Comparison of ENCODE assay signal across 21 mouse cellular contexts in genomic region chr6:37236893-37237292, GRCm38 (mm10).
DNase-seq lines count a peak whose midpoint lies in the region; ATAC-seq lines count a peak whose summit lies in the region.
"Had no signal": no experiment of that assay in that cellular context is flagged by ENCODE, and none has a peak within 500 bp of the region (broad histone marks: within the 10 kb centered on the region; RNA-seq: fewer than 3 reads in every experiment).

No protein-coding gene starts in this region.

- H3K4me3 ChIP-seq in kidney, embryonic 15.5 days (replicated peaks), result no peak overlapping the region
- no peak overlapping the region for H3K4me3 ChIP-seq in midbrain, embryonic 10.5 days
- H3K4me3 ChIP-seq in midbrain, embryonic 11.5 days (ENCODE audit: low read depth, low read length), result no peak overlapping the region
- H3K4me3 ChIP-seq: embryonic facial prominence, embryonic 13.5 days; embryonic facial prominence, embryonic 15.5 days; erythroblast, embryonic 14.5 days; forebrain, embryonic 13.5 days; forebrain, embryonic 15.5 days had no signal

- 0 out of 2 replicates have a peak, but pooled peaks have one; percentile 36 for ATAC-seq in kidney, embryonic 15.5 days (replicated peaks; ENCODE audit: low FRiP score)
- ATAC-seq in midbrain, embryonic 11.5 days (ENCODE audit: low FRiP score), result no peak
- ATAC-seq: forebrain, embryonic 13.5 days; forebrain, embryonic 15.5 days had no signal

- H3K9ac ChIP-seq in kidney, embryonic 15.5 days, result no peak overlapping the region
- no peak overlapping the region for H3K9ac ChIP-seq in midbrain, embryonic 11.5 days (ENCODE audit: low read length)
- H3K9ac ChIP-seq: embryonic facial prominence, embryonic 13.5 days; embryonic facial prominence, embryonic 15.5 days; forebrain, embryonic 13.5 days; forebrain, embryonic 15.5 days had no signal

- peaks cover 14% of the 10 kb centered on the region for H3K4me1 ChIP-seq in kidney, embryonic 15.5 days
- H3K4me1 ChIP-seq in midbrain, embryonic 10.5 days, result peaks cover 6% of the 10 kb centered on the region
- H3K4me1 ChIP-seq in midbrain, embryonic 11.5 days (ENCODE audit: control insufficient read depth, insufficient read depth, low read length), result no peaks in the 10 kb centered on the region; the same call in 1 of the 2 replicates
- H3K4me1 ChIP-seq: embryonic facial prominence, embryonic 15.5 days; forebrain, embryonic 13.5 days had no signal

- peak; percentile 80 for DNase-seq in heart, adult 11 months
- DNase-seq in heart, adult 8-10 months (ENCODE audit: low spot score), result no peak
- no peak for DNase-seq in kidney, adult 18-20 months
- DNase-seq in midbrain, embryonic 10.5 days (ENCODE audit: low spot score), result no peak
- DNase-seq in midbrain, embryonic 11.5 days (ENCODE audit: low spot score, missing footprints), result no peak
- DNase-seq: adrenal gland, adult 2 months; adrenal gland, postnatal 10 days; adrenal gland, postnatal 25 days; cerebellum, adult 11 months; cerebellum, adult 18-20 months; cerebellum, adult 8-10 months; cerebellum, adult 9-11 months; cerebellum, postnatal 14 days; cerebellum, postnatal 36 days; embryo, embryonic 11 days had no signal

- whole genome bisulfite sequencing in kidney, embryonic 15.5 days, result 63% methylated on average over 2 of the region's 2 CpGs
- 86% methylated on average over 2 of the region's 2 CpGs for WGBS in midbrain, embryonic 10.5 days
- WGBS in midbrain, embryonic 11.5 days, result 81% methylated on average over 2 of the region's 2 CpGs

- no peaks in the 10 kb centered on the region for H3K27me3 ChIP-seq in kidney, embryonic 15.5 days
- no peaks in the 10 kb centered on the region for H3K27me3 ChIP-seq in midbrain, embryonic 10.5 days (ENCODE audit: low read depth, poor library complexity, severe bottlenecking)
- H3K27me3 ChIP-seq in midbrain, embryonic 11.5 days (ENCODE audit: control insufficient read depth, insufficient read depth, low read length), result no peaks in the 10 kb centered on the region
- H3K27me3 ChIP-seq: embryonic facial prominence, embryonic 13.5 days; embryonic facial prominence, embryonic 15.5 days; forebrain, embryonic 13.5 days; forebrain, embryonic 15.5 days had no signal

- no peaks in the 10 kb centered on the region for H3K36me3 ChIP-seq in kidney, embryonic 15.5 days
- H3K36me3 ChIP-seq in midbrain, embryonic 10.5 days, result no peaks in the 10 kb centered on the region
- H3K36me3 ChIP-seq in midbrain, embryonic 11.5 days (ENCODE audit: control insufficient read depth, insufficient read depth, low read length), result no peaks in the 10 kb centered on the region
- H3K36me3 ChIP-seq: embryonic facial prominence, embryonic 13.5 days; embryonic facial prominence, embryonic 15.5 days; forebrain, embryonic 15.5 days had no signal

- H3K4me2 ChIP-seq in kidney, embryonic 15.5 days, result no peak overlapping the region
- H3K4me2 ChIP-seq in midbrain, embryonic 11.5 days, result no peak overlapping the region
- H3K4me2 ChIP-seq: embryonic facial prominence, embryonic 13.5 days; embryonic facial prominence, embryonic 15.5 days; forebrain, embryonic 13.5 days; forebrain, embryonic 15.5 days had no signal

- H3K27ac ChIP-seq in kidney, embryonic 15.5 days, result no peak overlapping the region
- H3K27ac ChIP-seq in midbrain, embryonic 10.5 days (replicated peaks), result 0 out of 2 replicates have a peak overlapping the region, but pooled peaks have one; percentile 20
- no peak overlapping the region for H3K27ac ChIP-seq in midbrain, embryonic 11.5 days (ENCODE audit: low read depth, low read length)
- H3K27ac ChIP-seq: embryonic facial prominence, embryonic 13.5 days; embryonic facial prominence, embryonic 15.5 days; forebrain, embryonic 13.5 days; forebrain, embryonic 15.5 days had no signal

- no peaks in the 10 kb centered on the region for H3K9me3 ChIP-seq in kidney, embryonic 15.5 days (replicated peaks)
- no peaks in the 10 kb centered on the region for H3K9me3 ChIP-seq in midbrain, embryonic 10.5 days (replicated peaks)
- H3K9me3 ChIP-seq in midbrain, embryonic 11.5 days (ENCODE audit: control insufficient read depth, low read length), result no peaks in the 10 kb centered on the region
- H3K9me3 ChIP-seq: embryonic facial prominence, embryonic 13.5 days; embryonic facial prominence, embryonic 15.5 days; forebrain, embryonic 13.5 days; forebrain, embryonic 15.5 days had no signal
